Mouse (Mus musculus): Measurements from ENCODE around the gene Gm20489.
A peak's percentile ranks its signal among the peaks of the same experiment; 100 is the strongest.

Gm20489 gene

DNA sequence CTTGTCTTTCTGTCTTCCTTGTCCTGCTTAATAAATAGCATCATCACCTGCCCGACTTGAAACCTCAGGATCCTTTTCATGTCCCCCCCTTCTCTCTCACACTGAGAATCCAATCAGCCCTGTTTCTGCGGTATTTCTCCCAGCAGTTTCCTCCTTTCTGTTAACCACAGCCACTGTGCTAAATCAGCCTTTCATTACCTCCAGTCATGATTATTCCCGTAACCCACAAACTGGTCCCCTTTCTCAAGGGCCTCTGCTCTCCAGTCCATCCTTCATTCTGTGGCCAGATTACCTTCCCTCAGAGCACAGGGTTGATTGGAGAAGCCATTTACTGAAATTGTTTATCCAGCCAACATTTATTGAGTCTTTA, at the start of gene Gm20489:
TSS of gene Gm20489 (minus strand) at position 269 of the 370 bp plus-strand sequence.
- DNase-seq (ENCODE audit: low spot score) = no peak

DNA sequence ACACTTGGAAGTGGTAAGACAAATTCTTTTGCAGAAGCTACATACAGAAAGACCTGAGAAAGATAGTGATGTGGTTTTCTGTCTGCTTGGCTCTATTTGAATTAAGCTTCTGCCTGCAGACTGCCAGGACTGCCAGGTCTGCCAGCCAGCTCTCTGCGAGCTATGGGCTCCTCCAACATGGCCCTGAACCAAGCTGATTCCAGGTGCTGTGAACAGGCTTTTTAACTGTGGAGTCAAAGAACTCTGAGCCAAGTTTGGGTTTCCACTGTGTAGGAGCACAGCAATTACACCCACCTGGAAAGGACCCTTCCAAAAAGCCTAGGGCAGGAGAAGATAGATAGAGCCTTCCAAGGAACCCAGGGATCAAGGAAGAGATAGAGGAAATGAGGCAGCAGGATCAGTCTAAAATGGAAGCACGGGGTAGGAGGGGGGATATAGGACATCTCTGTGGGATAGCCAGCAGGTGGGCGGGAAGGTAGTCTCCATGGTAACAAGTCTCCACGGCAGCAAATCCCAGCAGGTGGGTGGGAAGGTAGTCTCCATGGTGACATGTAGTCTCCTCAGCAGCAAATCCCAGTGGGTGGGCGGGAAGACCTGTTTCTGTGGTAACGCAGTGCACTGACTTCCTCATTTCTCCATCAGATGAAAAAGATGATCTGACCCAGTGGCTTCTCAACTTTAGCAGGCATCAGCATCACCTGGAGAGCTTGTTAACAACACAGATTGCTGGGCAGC, 45.0 kb upstream of the Gm20489 start:
- no peak for DNase-seq (ENCODE audit: low spot score)

DNA sequence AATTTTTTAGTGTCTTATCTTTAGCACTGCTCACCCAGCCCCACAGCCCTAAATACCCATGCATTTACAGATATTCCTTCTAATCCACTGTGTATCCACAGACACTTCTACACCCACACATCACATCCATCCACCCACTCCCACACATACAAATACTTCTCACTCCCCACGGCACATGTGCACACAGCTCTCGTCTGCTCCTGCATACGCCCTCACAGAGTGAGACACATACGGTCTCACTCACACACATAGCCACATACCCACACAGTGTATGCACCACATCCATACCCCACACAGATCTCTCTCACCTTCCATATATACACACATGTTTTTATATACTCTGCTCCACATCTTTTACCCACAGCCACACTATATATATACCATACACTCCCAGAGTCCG, 40.5 kb upstream of the Gm20489 start:
- no peak for DNase-seq (ENCODE audit: low spot score)

DNA sequence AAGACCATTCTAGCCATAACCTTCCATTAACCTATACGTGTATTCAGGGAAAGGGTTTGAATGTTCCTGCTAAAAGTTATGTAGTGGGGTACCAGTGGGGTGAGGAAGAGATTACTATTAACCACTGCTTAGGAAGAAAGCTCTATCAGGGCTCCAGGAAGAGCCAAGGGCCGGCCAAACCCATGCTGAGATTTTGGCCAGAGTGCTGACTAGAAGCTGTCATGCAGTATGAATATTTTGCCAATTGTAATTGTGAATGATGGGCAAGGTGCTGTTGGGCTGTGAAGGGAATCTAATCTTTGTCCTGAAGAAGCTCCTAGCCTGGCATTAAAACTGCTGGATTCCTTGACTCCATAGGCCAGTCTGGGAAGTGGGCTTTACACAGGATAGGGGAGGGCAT, 35.8 kb upstream of the Gm20489 start:
- no peak for DNase-seq (ENCODE audit: low spot score)

DNA sequence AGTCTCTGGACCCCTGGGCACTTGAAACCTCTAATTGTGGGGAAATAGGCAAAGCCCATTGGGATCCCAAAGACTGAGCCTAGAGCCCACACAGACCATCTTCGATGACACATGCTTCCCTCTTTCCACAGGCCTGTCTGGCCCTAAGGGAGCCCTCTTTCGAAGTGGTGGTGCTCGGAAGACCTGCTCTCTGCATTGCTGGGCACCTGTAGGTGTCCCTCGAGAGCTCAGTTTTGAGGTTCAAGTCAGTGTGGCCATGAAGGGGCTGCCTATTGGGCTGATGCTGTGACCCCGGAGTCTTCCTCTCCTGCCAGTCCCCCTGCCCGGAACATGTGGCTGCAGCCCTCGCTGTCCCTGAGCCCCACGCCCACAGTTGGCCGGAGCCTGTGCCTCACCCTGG, 32.8 kb upstream of the Gm20489 start:
- DNase-seq (ENCODE audit: low spot score) = no peak

DNA sequence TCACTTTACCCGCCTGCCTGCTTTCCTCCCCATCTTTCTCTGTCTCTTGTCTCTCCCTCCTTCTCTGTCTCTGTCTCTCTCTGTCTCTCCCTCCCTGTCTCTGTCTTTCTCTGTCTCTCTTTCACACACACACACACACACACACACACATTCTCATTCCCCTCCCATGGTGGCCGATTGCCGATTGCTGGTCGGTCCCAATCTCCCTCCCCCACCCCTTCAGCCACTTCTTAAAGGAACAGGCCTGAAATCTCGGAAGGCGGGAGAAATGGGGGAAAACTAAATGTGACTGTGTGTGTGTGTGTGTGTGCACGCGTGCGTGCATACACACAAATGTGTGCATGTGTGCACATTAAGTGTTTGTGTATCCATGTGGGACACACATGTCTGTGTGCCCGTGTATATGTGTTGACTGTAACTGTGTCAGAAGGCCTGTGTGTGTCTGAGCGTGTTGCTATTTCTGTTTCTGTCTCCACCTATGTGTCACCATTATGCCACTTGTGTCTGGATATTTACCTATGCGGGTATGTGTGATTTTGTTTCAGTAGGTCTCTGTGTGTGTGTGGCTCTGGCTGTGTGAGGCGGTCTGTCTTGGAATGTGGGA, 31.7 kb upstream of the Gm20489 start:
- no peak for DNase-seq (ENCODE audit: low spot score)

DNA sequence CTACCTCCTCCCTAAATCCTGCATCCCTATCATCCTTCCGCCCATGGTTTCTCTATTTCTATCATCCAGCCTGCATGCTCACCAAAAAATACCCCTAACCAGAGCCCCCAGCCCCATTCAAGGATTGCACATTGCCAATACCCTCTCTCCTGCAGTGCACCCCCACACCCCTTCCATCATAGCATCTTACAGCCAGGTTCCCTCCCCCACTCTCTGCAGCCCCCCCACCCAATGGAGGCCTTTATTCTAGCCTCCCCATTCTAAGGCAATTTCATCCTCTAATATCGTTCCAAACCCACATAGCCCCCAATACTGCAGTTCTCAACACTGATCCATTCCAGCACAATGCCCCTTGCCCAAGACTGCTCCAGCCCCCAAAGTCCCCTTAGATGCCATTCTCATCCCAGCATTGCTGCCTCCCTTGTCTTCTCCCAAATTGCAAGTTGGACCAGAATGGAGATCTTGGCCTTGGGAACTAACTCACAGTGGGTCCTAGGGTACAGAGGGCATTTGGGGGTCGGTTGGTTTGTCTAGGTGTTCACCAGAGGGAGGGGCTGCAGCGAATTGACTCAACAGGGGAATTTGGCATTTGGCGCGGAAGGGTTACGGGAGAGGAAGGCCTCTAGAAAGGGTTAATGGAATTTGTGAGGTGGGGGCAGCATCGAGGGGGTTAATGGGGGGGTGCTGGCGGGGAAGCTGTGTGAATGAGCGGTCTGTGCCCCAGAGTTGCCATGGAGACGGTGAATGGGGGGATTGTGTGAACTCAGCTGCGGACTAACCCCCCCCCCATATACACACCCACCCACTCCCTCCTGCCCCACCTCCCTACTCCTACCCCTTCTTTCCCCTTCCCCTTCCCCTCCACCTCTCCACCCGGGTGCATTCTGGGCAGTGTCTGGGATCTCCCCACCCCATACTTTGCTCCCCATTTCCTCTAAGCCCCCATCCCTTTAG, 30.9 kb upstream of the Gm20489 start:
- no peak for DNase-seq (ENCODE audit: low spot score)

DNA sequence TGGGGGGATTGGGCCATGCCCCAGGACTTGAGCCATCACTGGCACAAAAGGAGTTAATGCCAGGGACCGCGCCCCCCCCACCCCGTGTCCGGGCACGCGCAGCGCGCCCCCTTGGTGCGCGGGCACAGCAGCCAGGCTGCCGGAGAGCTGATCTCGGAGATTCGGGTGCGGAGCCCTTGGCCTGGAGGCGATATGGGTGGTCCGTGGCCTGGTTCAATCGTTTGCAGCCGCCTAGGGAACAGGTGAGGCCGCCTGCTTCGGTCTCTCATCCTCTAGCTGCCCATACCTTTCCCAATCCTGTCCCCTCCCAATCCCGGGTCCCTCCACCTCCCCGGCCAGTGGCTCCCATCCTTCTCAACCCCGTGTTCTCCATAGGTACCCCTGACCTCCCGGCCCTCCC, 30.2 kb upstream of the Gm20489 start, which contains the start of gene Nlgn3:
TSS of gene Nlgn3 (plus strand) at position 114 of the 400 bp plus-strand sequence.
- peak; percentile 10 for DNase-seq (ENCODE audit: low spot score)

DNA sequence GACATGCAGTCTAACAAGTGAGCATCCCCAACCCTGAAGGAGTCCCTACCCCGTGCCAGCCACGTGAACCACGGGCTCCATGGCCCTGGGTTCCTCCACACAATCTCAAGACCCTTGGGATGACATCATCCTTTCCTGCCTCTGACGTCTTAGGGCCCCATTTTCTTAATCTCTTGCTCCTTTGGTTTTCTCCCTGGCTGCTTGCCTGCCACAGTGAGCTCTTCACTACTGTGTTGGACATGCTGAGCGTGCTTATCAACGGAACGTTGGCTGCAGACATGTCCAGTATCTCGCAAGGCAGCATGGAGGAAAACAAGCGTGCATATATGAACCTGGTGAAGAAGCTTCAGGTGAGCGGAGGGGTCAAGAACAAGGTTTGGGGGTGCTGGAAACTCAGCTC, 21.3 kb upstream of the Gm20489 start:
- no peak for DNase-seq (ENCODE audit: low spot score)

DNA sequence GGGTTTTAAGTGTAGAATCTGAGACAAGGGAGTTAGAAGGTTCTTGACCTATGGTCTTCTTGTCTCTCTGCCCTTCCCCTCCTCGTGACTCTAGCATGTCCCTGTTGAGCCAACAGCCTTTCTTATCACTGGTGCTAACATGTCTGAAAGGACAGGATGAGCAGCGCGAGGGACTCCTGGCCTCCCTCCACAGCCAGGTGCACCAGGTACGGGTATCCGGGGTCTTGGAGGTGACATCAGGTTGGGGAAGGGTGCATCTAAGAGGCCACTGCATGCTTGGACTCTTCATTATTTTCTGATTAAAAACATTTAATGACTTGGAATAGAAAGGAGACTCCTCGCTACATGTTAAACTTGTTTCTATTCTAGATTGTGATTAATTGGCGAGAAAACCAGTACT, 20.2 kb upstream of the Gm20489 start:
- no peak for DNase-seq (ENCODE audit: low spot score)

DNA sequence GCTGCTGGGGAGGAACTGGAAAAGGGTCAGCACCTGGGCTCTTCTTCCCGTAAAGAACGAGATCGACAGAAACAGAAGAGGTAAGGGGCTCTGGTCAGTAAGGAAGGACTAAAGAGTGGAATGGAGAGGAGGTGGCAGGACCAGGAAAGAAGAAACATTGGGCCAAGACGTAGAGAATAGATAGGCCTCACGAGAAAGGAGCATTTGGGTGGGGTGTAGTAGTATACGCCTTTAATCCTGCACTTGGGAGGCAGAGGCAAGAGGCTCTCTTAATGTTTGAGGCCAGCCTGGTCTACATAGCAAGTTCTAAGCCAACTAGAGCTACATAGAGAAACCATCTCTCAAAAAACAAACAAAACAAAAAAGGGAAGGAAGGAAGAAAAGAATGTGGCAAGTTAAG, 19.6 kb upstream of the Gm20489 start:
- no peak for DNase-seq (ENCODE audit: low spot score)

DNA sequence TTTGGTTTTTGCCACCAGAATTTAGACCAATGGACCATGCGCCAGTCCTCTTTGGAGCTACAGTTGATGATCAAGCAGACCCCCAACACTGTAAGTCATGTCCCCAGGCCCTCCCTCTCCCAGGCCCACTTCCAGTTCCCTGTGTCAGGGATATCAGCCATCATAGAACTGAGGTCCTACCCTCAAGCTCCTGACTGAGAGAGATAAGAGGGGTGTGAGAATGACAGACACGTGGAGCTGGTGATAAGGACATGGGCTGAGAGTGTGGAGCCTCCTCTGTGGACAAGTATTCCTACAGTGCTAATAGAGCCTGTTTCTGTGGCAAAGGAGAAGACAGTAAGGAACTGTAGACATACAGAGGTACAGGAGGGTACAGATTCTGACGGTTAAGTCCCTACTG, 18.7 kb upstream of the Gm20489 start:
- DNase-seq (ENCODE audit: low spot score) = no peak

DNA sequence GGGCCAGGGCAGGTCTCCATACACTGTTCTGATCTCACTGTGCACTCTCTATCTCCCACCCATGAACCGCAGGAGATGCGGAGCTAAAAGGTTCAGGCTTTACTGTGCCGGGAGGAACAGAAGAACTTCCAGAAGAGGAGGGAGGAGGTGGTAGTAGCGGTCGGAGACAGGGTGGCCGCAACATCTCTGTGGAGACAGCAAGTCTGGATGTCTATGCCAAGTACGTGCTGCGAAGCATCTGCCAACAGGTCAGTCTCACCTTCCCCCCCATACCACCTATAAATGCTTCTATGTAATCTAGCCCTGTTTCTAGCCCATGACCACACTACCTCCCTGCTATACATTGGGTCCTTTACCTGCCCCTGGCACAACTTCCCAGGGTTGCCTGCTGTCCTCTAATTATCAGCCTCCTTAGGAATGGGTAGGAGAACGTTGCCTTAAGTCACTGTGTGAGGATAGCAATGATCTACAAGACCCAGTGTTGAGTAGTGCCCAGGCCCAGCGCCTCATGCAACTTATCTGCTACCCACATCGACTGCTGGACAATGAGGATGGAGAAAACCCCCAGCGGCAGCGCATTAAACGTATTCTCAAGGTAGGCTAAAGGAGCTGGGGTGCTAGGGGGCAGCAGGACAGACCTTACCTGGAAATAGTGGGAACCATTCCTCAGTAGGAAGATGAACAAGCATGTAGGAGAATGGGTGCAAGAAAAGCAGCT, 17.3 kb upstream of the Gm20489 start:
- no peak for DNase-seq (ENCODE audit: low spot score)

DNA sequence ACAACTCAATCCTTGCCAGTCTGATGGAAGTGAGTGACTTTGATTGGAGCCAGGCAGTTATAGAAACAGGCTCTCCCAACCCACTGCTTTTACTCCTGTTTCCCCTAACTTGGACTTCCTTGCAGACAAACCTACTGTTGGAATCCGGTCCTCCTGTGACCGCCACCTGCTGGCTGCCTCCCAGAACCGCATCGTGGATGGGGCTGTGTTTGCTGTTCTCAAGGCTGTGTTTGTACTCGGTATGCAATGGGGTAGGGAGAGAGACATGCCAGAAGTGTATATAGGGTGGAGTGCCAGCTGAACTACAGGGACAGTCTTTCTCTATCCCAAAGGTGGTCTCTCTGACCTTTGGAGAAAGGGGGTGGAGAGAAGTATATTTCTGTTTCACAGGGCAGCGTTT, 16.7 kb upstream of the Gm20489 start:
- no peak for DNase-seq (ENCODE audit: low spot score)

DNA sequence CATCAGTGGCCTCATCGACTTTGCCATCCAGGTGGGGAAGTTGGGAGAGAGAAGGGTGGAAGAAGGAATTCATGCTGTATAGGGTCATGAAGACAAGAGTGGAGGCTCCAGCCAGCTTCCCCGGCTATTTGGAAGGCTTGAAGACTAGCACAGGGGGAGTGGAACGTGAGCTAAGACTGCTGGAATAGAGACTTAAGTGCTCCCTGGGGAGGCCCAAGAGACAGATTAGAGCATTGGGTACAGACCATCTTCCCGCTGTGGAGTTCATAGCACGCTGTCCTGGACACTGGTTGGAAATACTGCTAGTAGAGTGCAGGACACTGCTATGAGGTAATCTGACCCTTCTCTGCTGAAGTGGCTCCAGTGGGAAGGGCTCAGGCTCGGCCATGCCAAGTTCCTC, 14.0 kb upstream of the Gm20489 start:
- peak; percentile 13 for DNase-seq (ENCODE audit: low spot score)

DNA sequence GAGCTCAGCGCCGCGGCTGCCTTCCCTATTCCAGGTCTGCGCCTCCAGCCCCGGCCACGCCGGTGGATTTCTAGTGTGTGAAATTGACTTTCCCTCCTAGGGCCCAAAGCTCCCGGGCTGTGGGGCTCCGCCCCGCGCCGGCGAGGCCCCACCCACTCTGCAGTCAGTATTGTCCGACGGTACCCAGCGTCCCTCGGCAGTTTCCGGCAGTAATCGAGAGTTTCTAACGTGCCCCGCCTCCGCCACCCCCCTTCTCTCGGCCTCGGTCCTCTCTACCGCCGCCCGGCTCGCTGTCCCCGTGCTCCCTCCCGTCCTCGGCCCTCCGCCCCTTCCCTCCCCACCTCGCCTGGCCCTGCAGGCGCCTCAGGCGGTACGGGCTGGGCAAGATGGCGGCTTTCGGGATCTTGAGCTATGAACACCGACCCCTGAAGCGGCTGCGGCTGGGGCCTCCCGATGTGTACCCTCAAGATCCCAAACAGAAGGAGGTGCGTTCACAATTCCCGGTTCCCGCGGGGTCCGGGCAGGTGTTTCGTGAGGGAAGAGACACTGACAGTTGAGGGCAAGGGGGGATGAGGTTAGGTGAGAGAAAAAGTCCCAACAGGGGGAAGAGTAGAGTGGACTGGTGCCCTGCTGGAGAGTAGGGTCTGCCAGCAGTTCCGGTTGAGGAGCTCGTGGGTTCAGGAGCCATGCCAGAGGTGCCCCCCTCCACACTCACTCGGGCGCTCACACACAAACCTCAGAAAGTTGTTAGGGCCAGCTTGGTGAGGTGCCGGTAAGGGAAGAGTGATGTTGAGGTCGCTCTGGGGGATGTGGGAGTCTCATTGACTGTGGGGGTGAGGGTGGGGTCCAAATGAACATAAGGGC, 5.3 kb upstream of the Gm20489 start, which contains the start of gene Med12:
TSS of gene Med12 (plus strand) at position 156 of the 864 bp plus-strand sequence.
- peak; percentile 89 for DNase-seq (ENCODE audit: low spot score)

DNA sequence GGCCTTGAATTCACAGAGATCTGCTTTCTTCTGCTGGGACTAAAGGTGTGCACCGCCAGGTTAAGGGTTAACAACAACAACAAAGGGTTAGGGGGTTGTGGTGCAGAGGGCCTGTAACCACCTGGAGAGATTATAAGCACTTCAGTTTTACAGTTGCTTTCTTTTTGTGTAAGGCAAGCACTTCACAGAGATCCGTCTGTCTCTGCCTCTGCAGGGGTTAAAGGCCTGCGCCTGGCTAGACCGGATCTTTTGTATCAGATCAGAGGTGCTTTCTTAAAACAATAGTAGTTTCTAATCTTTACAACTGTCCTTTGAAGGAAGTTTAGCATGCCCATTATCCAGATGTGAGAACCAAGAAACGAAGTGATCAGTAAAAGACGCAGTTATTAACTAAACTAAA, 4.6 kb upstream of the Gm20489 start:
- DNase-seq (ENCODE audit: low spot score) = no peak

DNA sequence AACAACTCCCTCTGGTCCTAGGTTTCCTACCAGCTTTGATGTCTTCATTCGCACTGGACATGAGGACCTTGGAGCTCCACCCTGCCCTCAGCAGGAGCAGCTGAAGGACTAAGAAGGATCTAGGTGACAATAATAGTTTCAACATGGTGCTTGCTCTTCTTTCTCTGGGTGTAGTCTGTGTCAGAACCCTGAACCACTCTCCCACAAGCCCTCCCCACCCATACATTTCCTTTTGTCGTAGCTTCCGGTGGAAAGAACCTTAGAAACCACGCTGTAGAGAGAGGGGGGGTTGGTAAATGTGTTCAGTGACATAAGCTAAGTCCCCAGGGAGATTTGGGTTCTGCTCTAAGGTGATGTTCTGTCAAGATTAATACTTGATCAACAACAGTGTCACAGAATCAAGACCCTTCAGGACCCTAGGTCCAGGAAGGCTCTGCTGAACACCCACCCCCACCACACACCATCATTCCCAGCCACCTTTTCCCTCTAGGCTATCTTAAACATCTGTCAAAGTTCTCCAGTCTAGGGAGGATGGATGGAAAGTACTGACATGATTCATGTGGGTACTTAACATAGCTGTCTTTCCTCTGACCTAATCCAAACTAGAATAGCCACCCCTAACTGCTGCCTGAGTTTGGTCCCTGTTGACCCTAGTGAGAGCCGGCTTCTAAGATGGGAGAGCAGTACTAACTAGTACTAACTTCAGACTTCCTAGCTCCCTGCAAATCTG, 633 bp downstream of the Gm20489 start, which contains the start of gene Il2rg:
TSS of gene Il2rg (minus strand) at position 231 of the 730 bp plus-strand sequence.
- DNase-seq (ENCODE audit: low spot score) = no peak

DNA sequence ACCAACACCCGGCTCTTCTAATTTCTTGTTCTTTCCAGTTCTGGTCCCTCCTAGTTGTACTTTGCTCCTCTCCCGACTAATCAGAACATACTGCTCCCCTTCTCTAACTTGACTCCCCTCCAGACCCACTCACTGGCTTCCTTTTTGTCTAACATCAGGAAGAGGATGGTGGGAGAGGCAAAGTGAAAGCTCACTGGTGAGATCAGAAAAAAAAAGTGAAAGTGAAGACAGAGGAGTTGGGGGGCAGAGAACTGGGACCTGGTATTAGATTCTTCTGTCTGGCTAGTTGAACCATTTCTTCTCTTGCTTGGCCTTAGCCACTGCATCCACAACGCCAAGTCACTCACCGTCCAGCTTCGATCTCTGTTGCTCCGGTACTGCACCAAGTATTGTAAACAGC, 2.2 kb downstream of the Gm20489 start:
- no peak for DNase-seq (ENCODE audit: low spot score)

DNA sequence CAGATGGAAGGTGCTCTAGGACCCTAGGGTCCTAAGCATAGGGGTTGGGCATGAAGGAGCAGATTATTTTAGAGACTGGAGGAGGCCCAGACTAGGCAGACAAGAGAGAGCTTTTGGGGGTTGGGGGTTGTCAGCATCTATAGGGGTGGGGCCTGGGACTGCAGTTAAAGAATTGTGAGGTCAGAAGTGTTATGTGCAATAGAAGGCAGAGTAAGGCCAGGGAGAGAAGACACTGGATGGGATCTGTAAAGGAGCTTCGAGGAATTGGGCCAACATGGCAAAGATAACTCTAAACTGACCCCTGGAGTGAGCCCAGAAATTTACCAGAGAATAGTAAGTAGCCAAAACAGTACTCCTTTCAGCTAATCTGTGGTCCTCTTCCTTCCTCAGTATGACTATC, 4.9 kb downstream of the Gm20489 start, which contains the start of gene Gm614:
TSS of gene Gm614 (minus strand) at position 101 of the 400 bp plus-strand sequence.
- no peak for DNase-seq (ENCODE audit: low spot score)

Measured in testis, postnatal 14 days (tissue).